Mouse (Mus musculus) C2C12 (cell line): Measurements from ENCODE around the gene Krt78. TPM values are rescaled to one million over a fixed set of nuclear protein-coding genes. Genes with fewer than 3 reads are reported as not detected.

Experiments
- H3K27me3 ChIP-seq: one replicate; pipeline ENCODE4 v1.6.1; 2011; ENCODE audit not compliant: control insufficient read depth, insufficient read depth, insufficient read length
- H3K36me3 ChIP-seq: one replicate; pipeline ENCODE4 v1.6.1; 2011; ENCODE audit not compliant: control insufficient read depth, insufficient read depth
- H3K4me3 ChIP-seq: one replicate; pipeline ENCODE4 v1.5.1; 2011; ENCODE audit warnings: mild to moderate bottlenecking, control low read depth; ENCODE audit not compliant: poor library complexity, insufficient read depth, severe bottlenecking
- H3K79me2 ChIP-seq: one replicate; pipeline ENCODE4 v1.6.1; 2011; ENCODE audit not compliant: control insufficient read depth, insufficient read depth
- H3K79me3 ChIP-seq: one replicate; pipeline ENCODE4 v1.6.1; 2011; ENCODE audit warnings: low read depth, control low read depth
- H3ac ChIP-seq: one replicate; pipeline ENCODE3; 2011; ENCODE audit warnings: low read depth; ENCODE audit not compliant: control insufficient read depth, insufficient read length
- CEBPB ChIP-seq: IDR thresholded peaks from one replicate; pipeline ENCODE4 v1.6.1; 2011; ENCODE audit warnings: low read depth, mild to moderate bottlenecking, control low read depth, moderate library complexity
- CTCF ChIP-seq: IDR thresholded peaks from one replicate; pipeline ENCODE4 v1.5.1; 2011; ENCODE audit not compliant: control insufficient read depth, insufficient read depth, insufficient read length
- FOSL1 ChIP-seq: IDR thresholded peaks from one replicate; pipeline ENCODE4 v1.8.0; 2011; ENCODE audit warnings: mild to moderate bottlenecking, low read length; ENCODE audit not compliant: poor library complexity, insufficient read depth, severe bottlenecking
- MAX ChIP-seq: IDR thresholded peaks from one replicate; pipeline ENCODE4 v1.6.1; 2011; ENCODE audit warnings: mild to moderate bottlenecking, control low read depth
- MYOD1 ChIP-seq: IDR thresholded peaks from one replicate; pipeline ENCODE4 v1.6.1; 2011; ENCODE audit warnings: low read depth; ENCODE audit not compliant: control insufficient read depth, insufficient read length
- MYOG ChIP-seq: IDR thresholded peaks from one replicate; pipeline ENCODE4 v1.6.1; 2011; ENCODE audit not compliant: control insufficient read depth, insufficient read length; ENCODE audit errors: extremely low read depth
- USF1 ChIP-seq: IDR thresholded peaks from one replicate; pipeline ENCODE4 v1.6.1; 2011; ENCODE audit warnings: low read depth, mild to moderate bottlenecking, control low read depth, moderate library complexity
- polyA plus RNA-seq: library from polyadenylated mRNA; unstranded; fragments of >200 nt; fragmentation: generic; extraction: Trizol; gene quantifications from one replicate; pipeline ENCODE4 v1.2.1, GENCODE M21; 2012; ENCODE audit warnings: missing spikeins

Gene Krt78
- polyA plus RNA-seq, 1 experiment = not detected

DNA sequence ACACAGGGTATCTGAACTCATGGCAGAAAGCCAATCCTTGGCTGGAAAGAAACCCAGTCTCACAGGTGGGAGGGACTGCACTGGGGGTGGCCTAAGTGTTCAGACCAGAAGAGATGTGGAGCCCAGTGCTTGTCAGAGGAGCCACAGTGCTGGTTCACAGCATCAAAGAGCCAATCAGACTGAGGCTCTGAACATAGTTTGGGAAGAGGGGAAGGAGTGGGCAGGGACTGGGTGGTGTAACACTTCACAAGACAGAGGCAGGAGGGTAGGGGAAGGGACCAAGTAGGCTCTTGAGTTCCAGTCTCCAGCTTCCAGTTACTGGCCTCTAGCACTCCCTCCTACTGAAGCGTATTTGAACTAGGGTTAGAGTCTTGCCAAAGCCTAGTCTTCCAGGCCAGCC, 8.7 kb downstream of the Krt78 start:
- peaks cover 49% of the 10 kb centered on the region for H3K27me3 ChIP-seq
- no peak overlapping the region for H3K4me3 ChIP-seq
- no peaks in the 10 kb centered on the region for H3K79me3 ChIP-seq
- TF ChIP-seq CTCF (no peak), CEBPB (no peak), FOSL1 (no peak), MAX (no peak)
- no peaks in the 10 kb centered on the region for H3K79me2 ChIP-seq
- H3ac ChIP-seq = no peak overlapping the region
- H3K36me3 ChIP-seq = no peaks in the 10 kb centered on the region

DNA sequence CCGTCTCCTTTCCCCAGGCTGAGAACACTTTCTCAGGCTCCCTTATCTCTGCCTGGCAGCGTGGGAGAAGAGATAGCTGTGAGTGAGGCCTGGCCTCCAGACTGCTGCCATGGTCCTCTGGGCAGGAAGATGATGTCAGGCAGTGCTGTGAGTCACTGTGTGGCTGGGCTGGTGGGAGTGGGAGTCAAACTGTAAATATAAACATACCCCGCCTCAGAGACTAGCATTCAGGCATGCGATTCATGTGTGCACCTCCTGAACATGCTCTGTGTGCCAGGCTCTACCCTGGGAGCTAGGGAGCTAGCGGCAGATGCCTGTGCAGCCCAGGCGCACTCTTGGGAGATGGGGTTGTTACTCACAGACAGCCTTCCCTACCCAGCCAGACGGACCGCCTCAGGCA, 12.1 kb downstream of the Krt78 start:
- Histone ChIP-seq H3K79me2 (no peaks in the 10 kb centered on the region), H3K36me3 (no peaks in the 10 kb centered on the region), H3K4me3 (no peak overlapping the region), H3K27me3 (peaks cover 30% of the 10 kb centered on the region), H3ac (no peak overlapping the region), H3K79me3 (no peaks in the 10 kb centered on the region)
- TF ChIP-seq MYOG (no peak), FOSL1 (no peak), CEBPB (no peak), USF1 (no peak), MYOD1 (no peak), CTCF (no peak), MAX (no peak)

DNA sequence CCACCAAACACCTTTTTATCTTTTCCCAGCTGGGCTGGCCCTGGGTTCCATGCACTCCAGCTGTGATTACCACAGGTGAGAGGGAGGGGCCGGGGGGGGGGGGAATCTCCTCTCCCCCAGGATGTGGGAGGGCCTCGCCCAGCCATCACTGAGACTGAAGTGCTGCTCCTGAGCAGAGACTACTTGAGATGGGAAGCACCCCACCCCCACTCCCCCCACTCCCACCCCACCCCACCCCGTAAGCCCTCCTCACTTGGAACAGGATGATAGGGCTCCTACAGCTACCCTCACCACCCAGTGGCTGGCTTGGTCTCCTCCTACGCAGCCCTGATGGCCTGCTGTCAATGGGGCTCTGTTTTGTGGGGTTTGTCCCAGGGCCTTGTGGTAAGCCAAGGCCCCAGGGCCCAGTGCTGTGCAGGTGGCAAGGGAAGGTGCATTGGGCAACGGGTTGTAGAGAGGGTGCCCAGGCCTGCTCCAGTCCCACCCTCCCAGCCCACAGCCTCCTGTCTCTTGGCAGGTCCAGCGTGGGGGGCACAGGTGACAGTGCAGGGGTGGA, 13.7 kb downstream of the Krt78 start, which contains the start of gene Krt79:
Gene Krt79, minus strand, starts transcription at position 51 of the 556 bp plus-strand sequence.
- Histone ChIP-seq H3K27me3 (peaks cover 37% of the 10 kb centered on the region), H3K79me2 (no peaks in the 10 kb centered on the region), H3ac (no peak within 1 kb of the TSS), H3K4me3 (no peak within 1 kb of the TSS), H3K36me3 (no peaks in the 10 kb centered on the region), H3K79me3 (no peaks in the 10 kb centered on the region)
- TF ChIP-seq CTCF (no peak), CEBPB (no peak)

DNA sequence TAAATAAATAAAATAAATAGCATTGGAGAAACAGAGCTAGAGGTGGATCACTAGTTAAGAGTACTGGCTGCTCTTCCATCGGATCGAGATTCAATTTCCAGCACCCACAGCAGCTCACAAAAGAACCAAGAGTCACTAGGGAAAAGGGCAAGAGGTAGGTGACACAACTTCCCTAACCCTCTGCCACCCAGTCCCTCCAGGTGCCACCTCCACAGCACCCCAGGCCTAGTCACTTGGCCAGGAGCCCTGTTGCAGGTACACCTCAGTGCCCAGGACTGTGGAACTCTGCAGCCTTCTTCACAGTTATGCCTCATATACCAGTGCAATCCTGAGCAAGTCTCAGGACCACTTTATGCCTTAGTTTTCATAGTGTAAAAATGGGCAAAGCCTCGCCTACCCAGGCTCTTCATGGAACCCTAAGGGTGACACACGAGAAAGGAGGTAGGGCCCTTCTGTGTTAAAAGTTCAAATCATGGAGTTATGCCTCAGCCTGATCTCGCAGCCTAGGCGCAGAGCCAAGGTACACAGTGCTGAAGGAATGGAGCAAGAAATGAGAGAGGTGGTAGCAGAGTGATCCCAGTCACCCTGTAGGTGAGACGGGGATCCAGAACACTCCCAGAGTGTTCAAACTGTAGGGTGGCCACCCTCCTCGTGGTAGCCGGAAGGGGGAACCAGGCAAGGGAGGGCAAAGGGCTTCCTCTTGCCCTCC, 15.3 kb downstream of the Krt78 start:
- Histone ChIP-seq H3K79me3 (no peaks in the 10 kb centered on the region), H3K79me2 (no peaks in the 10 kb centered on the region), H3K27me3 (peaks cover 35% of the 10 kb centered on the region), H3ac (no peak overlapping the region), H3K36me3 (no peaks in the 10 kb centered on the region), H3K4me3 (no peak overlapping the region)
- TF ChIP-seq MYOG = no peak
- no peak for TF ChIP-seq FOSL1
- TF ChIP-seq MAX = no peak
- no peak for TF ChIP-seq CEBPB
- TF ChIP-seq MYOD1 = no peak

DNA sequence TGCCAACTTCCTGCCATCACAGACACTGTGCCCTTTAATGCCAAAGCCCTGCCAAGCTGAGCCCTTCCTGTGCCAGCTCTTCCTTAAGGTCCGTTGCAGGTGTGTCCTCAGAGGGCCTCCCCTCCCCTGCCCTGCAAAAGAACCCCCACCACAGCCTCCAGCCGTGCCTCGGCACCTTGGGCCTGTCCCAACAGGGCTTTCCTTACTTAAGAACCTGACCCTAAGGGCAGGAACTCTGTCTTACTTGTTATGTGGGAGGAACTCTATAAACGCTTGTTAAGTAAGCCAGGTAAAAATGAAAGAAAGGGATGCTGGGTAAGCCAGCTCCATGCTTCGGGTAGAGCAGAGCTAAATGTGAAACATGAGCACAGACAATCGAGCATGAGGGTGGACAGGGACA, 21.1 kb downstream of the Krt78 start:
- no peaks in the 10 kb centered on the region for H3K79me2 ChIP-seq
- peaks cover 67% of the 10 kb centered on the region for H3K27me3 ChIP-seq
- H3K79me3 ChIP-seq = no peaks in the 10 kb centered on the region
- H3K4me3 ChIP-seq = no peak overlapping the region
- TF ChIP-seq MYOD1 = no peak
- TF ChIP-seq CEBPB = no peak
- TF ChIP-seq CTCF = no peak
- TF ChIP-seq MAX = no peak
- TF ChIP-seq FOSL1 = no peak
- TF ChIP-seq USF1 = no peak
- no peak for TF ChIP-seq MYOG
- no peaks in the 10 kb centered on the region for H3K36me3 ChIP-seq
- H3ac ChIP-seq = no peak overlapping the region

DNA sequence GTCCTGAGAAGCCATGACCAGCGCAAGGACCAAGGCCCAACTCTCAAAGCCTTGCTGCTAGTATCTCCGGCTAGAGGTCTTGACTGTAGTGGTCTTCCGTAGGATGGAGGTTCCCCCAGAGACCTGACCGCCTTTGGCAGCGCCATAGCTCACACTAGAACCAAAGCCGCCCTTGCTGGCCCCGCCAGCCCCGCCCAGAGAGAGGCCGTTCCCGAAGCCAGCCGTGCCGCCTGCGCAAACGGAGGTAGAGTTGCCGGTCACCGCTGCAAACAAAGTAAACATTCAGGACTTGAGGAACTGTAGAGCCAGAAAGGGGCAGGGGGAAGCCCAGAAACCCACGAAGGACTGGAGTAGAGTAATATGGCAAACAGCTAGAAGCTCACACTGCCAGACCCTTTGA, 24.4 kb downstream of the Krt78 start:
- TF ChIP-seq MAX = no peak
- TF ChIP-seq USF1 = no peak
- no peak for TF ChIP-seq FOSL1
- TF ChIP-seq CTCF = no peak
- no peak for TF ChIP-seq CEBPB
- TF ChIP-seq MYOG = no peak
- TF ChIP-seq MYOD1 = no peak
- Histone ChIP-seq H3K27me3 (peaks cover 68% of the 10 kb centered on the region), H3K79me3 (no peaks in the 10 kb centered on the region), H3K36me3 (no peaks in the 10 kb centered on the region), H3ac (no peak overlapping the region), H3K4me3 (no peak overlapping the region), H3K79me2 (no peaks in the 10 kb centered on the region)
